Mouse (Mus musculus) MEL (cell line): ENCODE data around the gene Wars.

Experiments
- CTCF ChIP-seq, 3 experiments: IDR thresholded peaks in 2 of 3; conservative IDR thresholded peaks in 1 of 3; 2 replicates each; pipeline ENCODE4 v1.5.1; 2011 to 2012; ENCODE audit warnings: low read length in 3 of 3, low read depth in 2 of 3, mild to moderate bottlenecking in 2 of 3, improper control_type of control experiment in 1 of 3, inconsistent platforms in 1 of 3, mixed read lengths in 1 of 3, moderate library complexity in 1 of 3; ENCODE audit not compliant: control insufficient read depth in 1 of 3, insufficient read depth in 1 of 3, poor library complexity in 1 of 3, severe bottlenecking in 1 of 3
- ELF1 ChIP-seq: IDR thresholded peaks from 2 replicates; pipeline ENCODE4 v1.6.1; 2014; ENCODE audit warnings: low read depth, mild to moderate bottlenecking, inconsistent platforms, low read length, improper control_type of control experiment, moderate library complexity
- ETS1 ChIP-seq: IDR thresholded peaks from 2 replicates; pipeline ENCODE4 v1.6.1; 2012; ENCODE audit warnings: low read depth, mild to moderate bottlenecking, inconsistent platforms, low read length, improper control_type of control experiment, moderate library complexity
- GATA1 ChIP-seq: IDR thresholded peaks from 2 replicates; pipeline ENCODE4 v1.6.1; 2011; ENCODE audit warnings: low read depth, low read length, improper control_type of control experiment
- MXI1 ChIP-seq: IDR thresholded peaks from 2 replicates; pipeline ENCODE4 v1.6.1; 2011; ENCODE audit warnings: mild to moderate bottlenecking, low read depth, low read length, improper control_type of control experiment
- MYB ChIP-seq: IDR thresholded peaks from 2 replicates; pipeline ENCODE4 v1.6.1; 2011; ENCODE audit warnings: mild to moderate bottlenecking, low read depth, low read length, improper control_type of control experiment
- NELFE ChIP-seq: IDR thresholded peaks from 2 replicates; pipeline ENCODE4 v1.6.1; 2011; ENCODE audit warnings: low read depth, low read length, improper control_type of control experiment
- POLR2A ChIP-seq, 2 experiments: IDR thresholded peaks; 2 replicates each; pipeline ENCODE4 v1.6.1; 2011 to 2012; ENCODE audit warnings: low read length in 2 of 2, mild to moderate bottlenecking in 2 of 2, control low read depth in 1 of 2, improper control_type of control experiment in 1 of 2, low read depth in 1 of 2, moderate library complexity in 1 of 2; ENCODE audit not compliant: control insufficient read depth in 1 of 2, insufficient read depth in 1 of 2, poor library complexity in 1 of 2
- RAD21 ChIP-seq: IDR thresholded peaks from 2 replicates; pipeline ENCODE4 v1.6.1; 2011; ENCODE audit warnings: mild to moderate bottlenecking, low read depth, low read length, improper control_type of control experiment
- SMC3 ChIP-seq: IDR thresholded peaks from 2 replicates; pipeline ENCODE4 v1.6.1; 2011; ENCODE audit warnings: low read depth, low read length, improper control_type of control experiment
- TCF12 ChIP-seq: IDR thresholded peaks from 2 replicates; pipeline ENCODE4 v1.6.1; 2014; ENCODE audit warnings: low read depth, mild to moderate bottlenecking, inconsistent platforms, low read length, improper control_type of control experiment, moderate library complexity

DNA sequence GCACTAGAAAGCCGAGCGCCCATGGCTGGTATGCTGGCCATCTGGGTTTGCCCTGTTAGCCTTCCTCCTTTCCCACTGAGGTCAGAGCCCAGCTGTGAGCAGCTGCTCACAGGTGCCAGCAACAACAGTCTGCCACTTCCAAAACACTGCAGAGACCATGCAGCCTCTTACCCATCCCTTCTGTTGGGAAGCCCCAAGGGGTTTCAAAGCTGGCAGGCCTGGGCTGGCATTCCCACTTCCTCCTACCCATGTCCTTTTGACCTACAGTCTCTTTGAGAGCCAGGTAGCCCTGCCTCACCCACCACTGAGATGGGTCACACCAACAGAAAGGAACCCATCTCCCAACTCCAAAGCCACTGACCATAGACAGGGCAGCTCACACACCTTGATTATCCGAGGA lies 60.6 kb downstream of the Wars start:
- TF ChIP-seq SMC3 (no peak), CTCF (IDR thresholded peaks at IDR 0.05 in 2 of 3, conservative IDR thresholded peaks at IDR 0.05 in 1 of 3; ENCODE audit: control insufficient read depth in 1 of 3, insufficient read depth in 1 of 3, low read depth in 2 of 3, low read length in 3 of 3, poor library complexity in 1 of 3, severe bottlenecking in 1 of 3) (no peak), POLR2A (IDR thresholded peaks at IDR 0.05; ENCODE audit: control insufficient read depth in 1 of 2, insufficient read depth in 1 of 2, low read depth in 1 of 2, low read length in 2 of 2, poor library complexity in 1 of 2) (no peak), NELFE (no peak), RAD21 (no peak), GATA1 (no peak), MYB (no peak), ELF1 (no peak), TCF12 (no peak), MXI1 (no peak), ETS1 (no peak)
